Mouse (Mus musculus) liver, adult 2 months (tissue): Measurements from ENCODE around the gene Rabgap1. TPM values are rescaled to one million over a fixed set of nuclear protein-coding genes. Genes with fewer than 3 reads are reported as not detected.

Experiments
- DNase-seq: peaks from one replicate; pipeline ENCODE4 v3.0.0-alpha.2; 2011; ENCODE audit warnings: low read depth, low spot score; ENCODE audit errors: extremely low read depth
- H3K27ac ChIP-seq: fragments of 200-500 bp; replicated peaks from 2 replicates; pipeline ENCODE4 v1.5.1; 2012; ENCODE audit warnings: low read depth, mild to moderate bottlenecking, control low read depth, inconsistent platforms, low read length; ENCODE audit not compliant: insufficient read depth
- H3K27me3 ChIP-seq: fragments of 200-500 bp; 2 replicates; pipeline ENCODE4 v1.6.1; 2012; ENCODE audit warnings: mild to moderate bottlenecking, moderate library complexity, low read length, inconsistent platforms; ENCODE audit not compliant: control insufficient read depth, insufficient read depth
- H3K36me3 ChIP-seq: fragments of 200-500 bp; 2 replicates; pipeline ENCODE4 v1.6.1; 2012; ENCODE audit warnings: low read length, inconsistent platforms; ENCODE audit not compliant: control insufficient read depth, insufficient read depth
- H3K4me1 ChIP-seq: fragments of 200-500 bp; 2 replicates; pipeline ENCODE4 v1.6.1; 2011; ENCODE audit warnings: low read length; ENCODE audit not compliant: control insufficient read depth, insufficient read depth
- H3K4me3 ChIP-seq: fragments of 200-500 bp; 2 replicates; pipeline ENCODE4 v1.5.1; 2011; ENCODE audit warnings: low read depth, mild to moderate bottlenecking, control low read depth, low read length, moderate library complexity; ENCODE audit not compliant: insufficient read depth
- H3K79me2 ChIP-seq: fragments of 200-500 bp; 2 replicates; pipeline ENCODE4 v1.6.1; 2012; ENCODE audit warnings: inconsistent platforms, mild to moderate bottlenecking, low read length, moderate library complexity; ENCODE audit not compliant: control insufficient read depth, insufficient read depth
- H3K9ac ChIP-seq: fragments of 200-500 bp; 2 replicates; pipeline ENCODE4 v1.6.1; 2012; ENCODE audit warnings: low read depth, mild to moderate bottlenecking, control low read depth, inconsistent platforms, low read length
- CTCF ChIP-seq: fragments of 200-500 bp; IDR thresholded peaks from 2 replicates; pipeline ENCODE4 v1.5.1; 2011; ENCODE audit warnings: low read depth, low read length, control low read depth
- POLR2A ChIP-seq: fragments of 200-500 bp; IDR thresholded peaks from 2 replicates; pipeline ENCODE4 v1.6.1; 2011; ENCODE audit warnings: low read length, control low read depth; ENCODE audit not compliant: insufficient read depth; ENCODE audit errors: extremely low read depth
- WGBS: fragments of 180-500 bp; shearing (Covaris S2); methylation state at CpG from one replicate; pipeline ENCODE4 v1.1.7; 2018; 5-methylcytosine and 5-hydroxymethylcytosine counted together
- polyA plus RNA-seq: library from polyadenylated mRNA; depleted of rRNA; stranded (reverse); fragments of >200 nt; gene quantifications from 2 replicates; pipeline ENCODE4 v1.2.3, GENCODE M21; 2012; rRNA removed
- total RNA-seq: library from RNA; depleted of rRNA; stranded (reverse); fragments of >200 nt; gene quantifications from 2 replicates; pipeline ENCODE4 v1.2.3, GENCODE M21; 2014; rRNA removed

Gene Rabgap1
- total RNA-seq (18.2 and 19.1 TPM in 2 replicates), polyA plus RNA-seq (3.4 and 4.0 TPM in 2 replicates)

- H3K27me3 ChIP-seq, result no peaks in the 10 kb centered on the region
- H3K9ac ChIP-seq, result peak within 1 kb of the TSS; percentile 96
- H3K36me3 ChIP-seq, result no peaks in the 10 kb centered on the region
- peaks cover 5% of the 10 kb centered on the region; the same call in 1 of the 2 replicates for H3K79me2 ChIP-seq
- TF ChIP-seq POLR2A (peak; percentile 56; the same call in 1 of the 2 replicates), CTCF (no peak)
- H3K4me3 ChIP-seq, result peak within 1 kb of the TSS; percentile 99
- H3K27ac ChIP-seq, result peak within 1 kb of the TSS; percentile 76
- peaks cover 5% of the 10 kb centered on the region; the same call in 1 of the 2 replicates for H3K4me1 ChIP-seq
- peak; percentile 84 for DNase-seq
- WGBS, result under 1% methylated on average over 51 of the region's 51 CpGs
These were observed at the start of gene Rabgap1, which contains the start of the genes Zbtb26 and Zbtb6 for GRCm38 (mm10) chr2:37442611-37443591. TSS of gene Rabgap1 (plus strand) at chr2:37443279. TSS of gene Zbtb26 (minus strand) at chr2:37443135. TSS of gene Zbtb6 (minus strand) at chr2:37443171.

- Histone ChIP-seq H3K27me3 (no peaks in the 10 kb centered on the region), H3K27ac (no peak overlapping the region), H3K4me3 (no peak overlapping the region), H3K9ac (no peak overlapping the region), H3K79me2 (no peaks in the 10 kb centered on the region), H3K36me3 (peaks cover 28% of the 10 kb centered on the region), H3K4me1 (no peaks in the 10 kb centered on the region)
- 44% methylated on average over 1 of the region's 1 CpGs for WGBS
- TF ChIP-seq POLR2A (no peak), CTCF (no peak)
- DNase-seq, result no peak
These were observed 47.5 kb upstream of the Rabgap1 start for GRCm38 (mm10) chr2:37395539-37395938.

DNA sequence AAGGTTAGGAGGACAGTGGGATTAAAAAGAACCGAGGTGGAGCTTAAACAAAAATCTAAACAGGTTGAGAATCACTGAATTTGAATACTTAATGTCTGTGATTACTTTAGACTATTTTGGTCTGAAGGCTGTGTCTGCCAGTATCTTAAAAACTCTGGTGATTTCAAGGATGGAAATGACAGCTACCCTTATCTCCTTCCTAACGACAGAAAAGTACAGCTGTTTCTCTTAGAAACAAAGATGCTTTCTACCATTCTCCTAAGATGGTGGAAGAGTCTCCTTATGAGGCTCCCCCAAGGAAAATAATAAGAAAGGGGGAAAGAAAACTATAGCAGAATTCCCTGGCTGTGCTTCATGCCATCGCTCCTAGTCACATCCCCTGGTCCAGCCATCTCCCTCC lies 21.2 kb upstream of the Rabgap1 start:
- 4% methylated on average over 3 of the region's 3 CpGs for whole genome bisulfite sequencing
- no peaks in the 10 kb centered on the region for H3K27me3 ChIP-seq
- DNase-seq, result no peak

GRCm38 (mm10) chr2:37422306-37423304 lies 20.5 kb upstream of the Rabgap1 start, which contains the start of gene Rc3h2:
TSS of gene Rc3h2 (minus strand) at chr2:37422903.
- Histone ChIP-seq H3K27me3 (no peaks in the 10 kb centered on the region), H3K36me3 (no peaks in the 10 kb centered on the region), H3K4me1 (no peaks in the 10 kb centered on the region), H3K9ac (peak within 1 kb of the TSS; percentile 80), H3K79me2 (no peaks in the 10 kb centered on the region; the same call in 1 of the 2 replicates), H3K27ac (peak within 1 kb of the TSS; percentile 35), H3K4me3 (peak within 1 kb of the TSS; percentile 83)
- WGBS, result under 1% methylated on average over 73 of the region's 75 CpGs
- DNase-seq, result peak; percentile 89
- TF ChIP-seq CTCF (no peak), POLR2A (peak; percentile 84)

More for the DNA sequence above, 21.2 kb upstream of the Rabgap1 start:
- Histone ChIP-seq H3K27ac (no peak overlapping the region), H3K79me2 (no peaks in the 10 kb centered on the region; the same call in 1 of the 2 replicates), H3K9ac (peak overlapping the region; percentile 80), H3K4me3 (peak overlapping the region; percentile 83), H3K36me3 (no peaks in the 10 kb centered on the region), H3K4me1 (no peaks in the 10 kb centered on the region)
- no peak for TF ChIP-seq POLR2A
- TF ChIP-seq CTCF, result no peak

- TF ChIP-seq CTCF (no peak), POLR2A (no peak)
- DNase-seq, result no peak
- Histone ChIP-seq H3K9ac (no peak overlapping the region), H3K36me3 (peaks cover 2% of the 10 kb centered on the region; the same call in 1 of the 2 replicates), H3K79me2 (no peaks in the 10 kb centered on the region; the same call in 1 of the 2 replicates), H3K4me1 (no peaks in the 10 kb centered on the region), H3K4me3 (no peak overlapping the region), H3K27ac (no peak overlapping the region), H3K27me3 (no peaks in the 10 kb centered on the region)
- 68% methylated on average over 3 of the region's 3 CpGs for WGBS
These were observed 19.4 kb upstream of the Rabgap1 start for GRCm38 (mm10) chr2:37423671-37424070.
